In the genomic region with DNA sequence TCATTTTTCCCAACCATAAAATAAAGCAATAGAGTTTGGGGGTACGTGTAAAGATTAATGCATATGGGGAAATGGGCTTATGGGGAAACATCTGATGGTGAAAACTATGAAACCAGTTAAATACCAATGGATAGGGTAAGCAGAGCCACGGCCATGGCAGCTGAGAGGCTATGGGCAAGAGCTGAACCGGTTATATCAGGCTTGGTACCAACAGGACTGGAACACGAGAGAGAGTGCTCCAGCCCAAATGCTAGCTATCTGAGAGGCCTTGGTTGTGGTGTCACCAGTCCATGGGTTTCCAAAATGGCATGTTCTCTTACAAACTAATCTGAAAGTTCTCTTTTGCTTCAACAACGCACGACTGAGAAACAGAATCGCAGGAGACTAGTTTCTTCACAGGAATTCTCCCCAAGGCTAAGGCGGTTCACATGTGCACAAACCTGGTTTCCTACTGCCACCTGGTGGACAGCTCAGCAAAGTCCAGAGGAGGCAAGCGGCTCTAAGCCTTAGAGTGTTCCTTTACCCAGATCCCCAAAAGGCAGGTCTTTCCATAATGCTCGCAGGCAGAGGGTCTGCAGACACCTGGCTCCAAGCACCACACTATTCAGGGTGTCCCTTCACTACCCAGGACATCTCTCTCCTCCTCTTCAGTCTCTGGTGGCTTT, we compare ENCODE assay signal across 8 mouse cellular contexts.
DNase-seq lines count a peak whose midpoint lies in the region; ATAC-seq and TF ChIP-seq lines count a peak whose summit lies in the region.

No protein-coding gene starts in this region.

- H3K36me3 ChIP-seq in E14TG2a.4 (ENCODE audit: insufficient read depth, low read length) = no peaks in the 10 kb centered on the region
- H3K36me3 ChIP-seq in heart, embryonic 15.5 days = no peaks in the 10 kb centered on the region
- H3K36me3 ChIP-seq in liver, adult 2 months (ENCODE audit: control insufficient read depth, insufficient read depth, low read length) = no peaks in the 10 kb centered on the region
- H3K36me3 ChIP-seq in neural tube, embryonic 12.5 days = no peaks in the 10 kb centered on the region

- peak; percentile 77 for DNase-seq in adrenal gland, postnatal 14 days
- peak; percentile 79 for DNase-seq in embryo, embryonic 9.5 days (ENCODE audit: extremely low spot score)
- peak; percentile 71 for DNase-seq in kidney, postnatal 14 days
- DNase-seq in liver, adult 2 months (ENCODE audit: extremely low read depth, low read depth, low spot score) = peak; percentile 28
- peak; percentile 23 for DNase-seq in thymus, postnatal 14 days

- H3K4me2 ChIP-seq in heart, embryonic 15.5 days = no peak overlapping the region
- H3K4me2 ChIP-seq in neural tube, embryonic 12.5 days (replicated peaks) = no peak overlapping the region

- WGBS in heart, embryonic 15.5 days = 28% methylated on average over 10 of the region's 10 CpGs
- 27% methylated on average over 10 of the region's 10 CpGs for WGBS in liver, adult 2 months
- WGBS in neural tube, embryonic 12.5 days = 35% methylated on average over 10 of the region's 10 CpGs

- TF ChIP-seq CTCF in E14TG2a.4 (conservative IDR thresholded peaks at IDR 0.05; ENCODE audit: low read length) = peak; percentile 58
- peak; percentile 79 for TF ChIP-seq CTCF in liver, adult 2 months (IDR thresholded peaks at IDR 0.05; ENCODE audit: low read depth, low read length)

- H3K4me3 ChIP-seq in E14TG2a.4 (replicated peaks; ENCODE audit: low read length) = no peak overlapping the region
- no peak overlapping the region for H3K4me3 ChIP-seq in heart, embryonic 15.5 days
- no peak overlapping the region for H3K4me3 ChIP-seq in liver, adult 2 months (ENCODE audit: insufficient read depth, low read depth, low read length)
- H3K4me3 ChIP-seq in neural tube, embryonic 12.5 days = no peak overlapping the region

- ATAC-seq in heart, embryonic 15.5 days (replicated peaks; ENCODE audit: insufficient number of reproducible peaks, insufficient read depth, low FRiP score, low read depth) = 0 out of 2 replicates have a peak, but pooled peaks have one; percentile 60
- peak; percentile 96 for ATAC-seq in neural tube, embryonic 12.5 days (ENCODE audit: low FRiP score, low read depth)

- no peak for TF ChIP-seq POLR2A in liver, adult 2 months (IDR thresholded peaks at IDR 0.05; ENCODE audit: extremely low read depth, insufficient read depth, low read length)

- no peaks in the 10 kb centered on the region for H3K9me3 ChIP-seq in E14TG2a.4 (ENCODE audit: low read length)
- H3K9me3 ChIP-seq in heart, embryonic 15.5 days (replicated peaks) = no peaks in the 10 kb centered on the region
- no peaks in the 10 kb centered on the region for H3K9me3 ChIP-seq in neural tube, embryonic 12.5 days

- H3K27ac ChIP-seq in heart, embryonic 15.5 days = no peak overlapping the region
- H3K27ac ChIP-seq in liver, adult 2 months (replicated peaks; ENCODE audit: insufficient read depth, low read depth, low read length) = no peak overlapping the region
- H3K27ac ChIP-seq in neural tube, embryonic 12.5 days = no peak overlapping the region

- H3K27me3 ChIP-seq in E14TG2a.4 (ENCODE audit: insufficient read depth, low read length) = no peaks in the 10 kb centered on the region
- no peaks in the 10 kb centered on the region for H3K27me3 ChIP-seq in heart, embryonic 15.5 days
- no peaks in the 10 kb centered on the region for H3K27me3 ChIP-seq in liver, adult 2 months (ENCODE audit: control insufficient read depth, insufficient read depth, low read length)
- H3K27me3 ChIP-seq in neural tube, embryonic 12.5 days (replicated peaks) = no peaks in the 10 kb centered on the region

- 0 out of 2 replicates have a peak, but pooled peaks cover 3% of the 10 kb centered on the region for H3K4me1 ChIP-seq in E14TG2a.4 (replicated peaks; ENCODE audit: low read depth, low read length)
- H3K4me1 ChIP-seq in heart, embryonic 15.5 days (replicated peaks) = no peaks in the 10 kb centered on the region
- no peaks in the 10 kb centered on the region for H3K4me1 ChIP-seq in liver, adult 2 months (ENCODE audit: control insufficient read depth, insufficient read depth, low read length)
- no peaks in the 10 kb centered on the region for H3K4me1 ChIP-seq in neural tube, embryonic 12.5 days

- H3K79me2 ChIP-seq in liver, adult 2 months (ENCODE audit: control insufficient read depth, insufficient read depth, low read length) = no peaks in the 10 kb centered on the region

- H3K9ac ChIP-seq in heart, embryonic 15.5 days = no peak overlapping the region
- no peak overlapping the region for H3K9ac ChIP-seq in liver, adult 2 months (ENCODE audit: low read depth, low read length)
- H3K9ac ChIP-seq in neural tube, embryonic 12.5 days = no peak overlapping the region

Comparison
In these comparisons a context has a peak if more than half of its experiments do, and no peak if none do; other contexts are left out.
1. DNase-seq: peak in every context shown above with its lines; median percentile 79 in embryo, embryonic 9.5 days; 77 in adrenal gland, postnatal 14 days; 71 in kidney, postnatal 14 days; 28 in liver, adult 2 months; 23 in thymus, postnatal 14 days.